Mouse (Mus musculus) bone marrow, adult 2 months (tissue): ENCODE data around the gene Padi2.

ENCODE experiments used
- CTCF ChIP-seq: fragments of 200-500 bp; IDR thresholded peaks from 2 replicates; pipeline ENCODE4 v1.5.1; 2011; ENCODE audit warnings: low read length, control low read depth; ENCODE audit not compliant: control insufficient read depth, insufficient read depth
- POLR2A ChIP-seq: fragments of 200-500 bp; IDR thresholded peaks from 2 replicates; pipeline ENCODE4 v1.6.1; 2011; ENCODE audit warnings: low read depth, mild to moderate bottlenecking, control low read depth, low read length, borderline replicate concordance; ENCODE audit not compliant: control insufficient read depth

DNA sequence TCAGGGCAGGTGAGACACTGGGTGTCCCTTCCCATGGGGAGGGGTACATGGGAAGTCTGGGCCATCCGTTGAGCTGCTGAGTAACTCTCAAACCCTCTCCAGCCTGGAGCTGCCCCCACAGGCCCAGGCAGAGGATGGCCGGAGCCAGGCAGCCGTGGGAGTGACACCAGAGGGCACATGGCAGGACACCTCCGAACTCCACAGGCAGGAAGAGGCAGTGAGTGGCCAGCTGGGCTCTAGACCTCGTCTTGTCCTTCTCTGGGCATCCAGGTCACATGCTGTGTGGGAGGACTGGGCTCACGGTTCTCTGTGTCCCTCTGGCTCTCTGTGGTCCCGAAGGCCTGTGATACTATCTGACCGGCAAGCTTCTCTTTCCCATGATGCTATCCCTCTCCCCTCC, 87.7 kb downstream of the Padi2 start:
- TF ChIP-seq POLR2A (no peak), CTCF (no peak)
